Mouse (Mus musculus): ENCODE measurements around the gene Aqp7. TPM values are rescaled to one million over a fixed set of nuclear protein-coding genes. Genes with fewer than 3 reads are reported as not detected.

Aqp7 gene
- 0.46 and 0.53 TPM in 2 replicates for polyA plus RNA-seq (2014; fragmentation: Nextera tagmentation; extraction: Ambion mirVana)

DNA sequence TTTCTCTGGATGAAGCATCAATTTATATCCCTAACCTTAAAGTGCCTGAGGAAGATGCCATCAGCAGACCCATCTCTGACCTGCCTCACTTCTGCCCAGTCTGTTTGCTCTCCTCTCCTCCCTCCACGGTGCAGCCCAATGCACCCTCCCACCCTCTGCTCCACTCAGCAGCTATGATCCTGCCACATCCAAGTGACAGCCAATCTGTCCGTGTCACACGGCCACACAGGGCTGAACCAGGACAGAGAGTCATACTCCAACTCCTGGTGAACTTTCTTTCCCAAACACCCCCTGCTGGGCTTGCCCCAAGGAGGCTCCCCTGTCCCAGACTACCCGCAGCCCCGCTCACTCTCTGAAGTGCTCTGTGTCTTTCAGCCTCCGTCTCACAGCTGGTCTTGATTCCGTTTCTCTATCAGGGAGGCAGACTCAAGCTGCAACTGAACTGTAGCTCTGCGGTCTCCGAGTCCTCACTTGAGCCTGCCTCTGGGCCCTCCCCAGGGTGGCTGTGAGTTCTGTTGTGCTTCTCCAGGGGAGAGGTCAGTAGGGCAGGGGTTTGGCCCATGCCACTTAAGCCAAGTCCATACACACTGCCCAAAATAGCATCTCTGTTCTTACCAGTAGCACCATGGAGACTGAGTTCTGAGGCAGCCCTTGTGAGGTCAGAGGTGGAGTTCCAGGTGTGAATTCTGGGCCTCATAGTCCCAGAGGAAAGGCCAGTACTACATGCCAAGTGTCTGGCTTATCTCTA, at the start of gene Aqp7:
Aqp7 (minus strand) TSS at position 616 of the 748 bp plus-strand sequence.
- 48% methylated on average over 9 of the region's 9 CpGs for WGBS
- no peak within 1 kb of the TSS; the same call in 1 of the 2 replicates for H3K9ac ChIP-seq (ENCODE audit: low read depth, low read length)
- H3K4me3 ChIP-seq (ENCODE audit: low read length), result no peak within 1 kb of the TSS
- H3K9me3 ChIP-seq (ENCODE audit: control insufficient read depth, low read length), result no peaks in the 10 kb centered on the region
- no peaks in the 10 kb centered on the region for H3K27me3 ChIP-seq (ENCODE audit: control insufficient read depth, insufficient read depth, low read length)
- H3K27ac ChIP-seq (ENCODE audit: low read depth, low read length), result no peak within 1 kb of the TSS
- ATAC-seq (ENCODE audit: low FRiP score, low TSS enrichment), result no peak
- H3K36me3 ChIP-seq (ENCODE audit: control insufficient read depth, insufficient read depth, low read length), result no peaks in the 10 kb centered on the region
- H3K4me2 ChIP-seq (replicated peaks; ENCODE audit: low read depth, low read length), result no peak within 1 kb of the TSS
- no peaks in the 10 kb centered on the region; the same call in 1 of the 2 replicates for H3K4me1 ChIP-seq (ENCODE audit: control insufficient read depth, insufficient read depth, low read length)

DNA sequence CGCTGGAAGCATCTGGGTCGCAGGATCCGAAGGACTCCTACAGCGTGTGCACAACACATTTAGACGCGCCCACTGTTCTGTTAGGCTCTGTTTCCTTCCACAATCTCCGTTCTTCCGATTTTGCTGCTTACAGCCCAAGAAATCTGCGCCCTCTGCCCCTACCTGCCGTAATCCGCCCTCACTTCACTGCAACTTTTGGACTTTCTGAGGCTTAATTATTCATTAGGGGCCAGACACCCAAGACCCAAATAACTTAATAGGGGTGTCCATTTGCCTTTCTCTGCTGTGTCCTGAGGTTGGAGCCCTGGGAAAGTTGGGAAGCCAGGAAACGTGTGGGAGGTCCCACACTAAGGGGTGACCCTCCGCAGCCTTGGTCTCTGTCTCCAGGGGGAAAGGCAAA, 49.4 kb upstream of the Aqp7 start:
- H3K4me3 ChIP-seq (ENCODE audit: low read length), result peak overlapping the region; percentile 38; the same call in 1 of the 2 replicates
- H3K27me3 ChIP-seq (ENCODE audit: control insufficient read depth, insufficient read depth, low read length), result peaks cover 9% of the 10 kb centered on the region; the same call in 1 of the 2 replicates
- H3K36me3 ChIP-seq (ENCODE audit: control insufficient read depth, insufficient read depth, low read length), result no peaks in the 10 kb centered on the region
- no peak overlapping the region; the same call in 1 of the 2 replicates for H3K9ac ChIP-seq (ENCODE audit: low read depth, low read length)
- no peak for ATAC-seq (ENCODE audit: low FRiP score, low TSS enrichment)
- no peaks in the 10 kb centered on the region for H3K9me3 ChIP-seq (ENCODE audit: control insufficient read depth, low read length)
- peaks cover 22% of the 10 kb centered on the region for H3K4me1 ChIP-seq (ENCODE audit: control insufficient read depth, insufficient read depth, low read length)
- peak overlapping the region; percentile 88 for H3K4me2 ChIP-seq (replicated peaks; ENCODE audit: low read depth, low read length)
- no peak overlapping the region for H3K27ac ChIP-seq (ENCODE audit: low read depth, low read length)
- 43% methylated on average over 13 of the region's 13 CpGs for WGBS

DNA sequence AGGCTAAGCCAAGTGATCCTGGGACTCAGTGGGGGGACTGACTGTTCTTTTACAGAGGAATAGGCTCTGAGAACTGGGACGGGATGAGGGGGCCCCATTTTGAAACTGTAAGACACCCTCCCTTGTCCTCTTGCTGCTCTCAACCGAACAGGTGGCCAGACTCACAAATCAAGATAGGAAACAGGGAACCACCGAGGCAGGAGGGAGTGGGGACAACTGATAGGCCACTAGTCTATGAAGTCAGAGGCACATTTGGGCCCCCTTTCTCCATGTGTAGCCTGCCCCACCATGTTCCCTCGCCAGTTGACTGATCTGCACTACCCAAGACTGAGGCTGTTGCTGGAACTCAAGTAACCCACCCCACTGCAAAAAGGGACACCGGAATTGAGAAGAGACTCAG, 48.9 kb upstream of the Aqp7 start:
- no peaks in the 10 kb centered on the region for H3K9me3 ChIP-seq (ENCODE audit: control insufficient read depth, low read length)
- H3K36me3 ChIP-seq (ENCODE audit: control insufficient read depth, insufficient read depth, low read length), result no peaks in the 10 kb centered on the region
- no peak overlapping the region for H3K9ac ChIP-seq (ENCODE audit: low read depth, low read length)
- H3K4me2 ChIP-seq (replicated peaks; ENCODE audit: low read depth, low read length), result no peak overlapping the region
- no peak for ATAC-seq (ENCODE audit: low FRiP score, low TSS enrichment)
- H3K27ac ChIP-seq (ENCODE audit: low read depth, low read length), result no peak overlapping the region
- H3K4me1 ChIP-seq (ENCODE audit: control insufficient read depth, insufficient read depth, low read length), result peaks cover 22% of the 10 kb centered on the region
- peaks cover 9% of the 10 kb centered on the region; the same call in 1 of the 2 replicates for H3K27me3 ChIP-seq (ENCODE audit: control insufficient read depth, insufficient read depth, low read length)
- no peak overlapping the region for H3K4me3 ChIP-seq (ENCODE audit: low read length)
- 50% methylated on average over 5 of the region's 5 CpGs for WGBS

DNA sequence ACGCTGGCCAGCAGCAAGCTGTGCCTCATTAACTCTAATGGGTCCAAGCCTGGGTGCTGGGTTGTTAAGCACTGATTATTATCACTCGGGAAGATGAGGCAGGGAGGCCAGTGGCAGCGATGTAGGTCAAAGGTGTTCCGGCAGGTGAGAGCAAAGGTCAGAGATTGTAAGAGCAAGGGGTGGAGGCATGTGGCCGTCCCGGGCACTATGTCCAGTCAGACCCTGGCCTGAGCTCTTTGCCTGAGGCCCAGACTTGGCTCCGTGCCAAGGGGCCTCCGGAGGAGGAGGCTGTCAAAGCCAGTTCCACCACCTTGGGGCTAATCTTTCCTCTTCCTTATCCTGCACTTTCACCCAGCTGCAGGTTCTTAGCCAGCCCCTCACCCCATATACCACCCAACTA, 48.2 kb upstream of the Aqp7 start:
- H3K9me3 ChIP-seq (ENCODE audit: control insufficient read depth, low read length), result no peaks in the 10 kb centered on the region
- no peak for ATAC-seq (ENCODE audit: low FRiP score, low TSS enrichment)
- H3K4me2 ChIP-seq (replicated peaks; ENCODE audit: low read depth, low read length), result no peak overlapping the region
- H3K9ac ChIP-seq (ENCODE audit: low read depth, low read length), result no peak overlapping the region
- peaks cover 22% of the 10 kb centered on the region for H3K4me1 ChIP-seq (ENCODE audit: control insufficient read depth, insufficient read depth, low read length)
- no peak overlapping the region for H3K4me3 ChIP-seq (ENCODE audit: low read length)
- H3K36me3 ChIP-seq (ENCODE audit: control insufficient read depth, insufficient read depth, low read length), result no peaks in the 10 kb centered on the region
- no peak overlapping the region for H3K27ac ChIP-seq (ENCODE audit: low read depth, low read length)
- H3K27me3 ChIP-seq (ENCODE audit: control insufficient read depth, insufficient read depth, low read length), result peaks cover 9% of the 10 kb centered on the region; the same call in 1 of the 2 replicates
- 24% methylated on average over 8 of the region's 8 CpGs for WGBS

DNA sequence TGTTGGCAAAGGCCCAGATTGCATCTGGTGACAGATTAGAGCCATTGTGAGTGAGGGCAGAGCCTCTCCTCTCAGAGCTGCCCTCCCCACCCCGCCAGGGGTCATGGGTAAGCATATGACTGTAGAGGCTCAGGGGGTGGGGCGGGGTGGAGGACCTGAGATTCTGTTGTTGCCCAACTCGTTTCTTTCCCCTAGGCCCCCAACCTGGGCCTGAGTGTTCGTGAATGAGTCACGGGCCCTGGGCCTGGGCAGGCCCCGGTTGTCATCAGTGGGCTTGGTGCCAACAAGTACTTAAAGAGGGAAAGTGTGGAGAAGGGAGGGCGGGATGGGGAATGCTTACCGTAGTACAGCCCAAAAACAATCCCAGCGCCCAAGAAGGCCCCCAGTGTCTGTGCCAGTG, 46.4 kb upstream of the Aqp7 start:
- Histone ChIP-seq H3K4me1 (ENCODE audit: control insufficient read depth, insufficient read depth, low read length) (peaks cover 22% of the 10 kb centered on the region), H3K9ac (ENCODE audit: low read depth, low read length) (no peak overlapping the region), H3K27me3 (ENCODE audit: control insufficient read depth, insufficient read depth, low read length) (peaks cover 6% of the 10 kb centered on the region; the same call in 1 of the 2 replicates), H3K9me3 (ENCODE audit: control insufficient read depth, low read length) (no peaks in the 10 kb centered on the region), H3K4me2 (replicated peaks; ENCODE audit: low read depth, low read length) (no peak overlapping the region), H3K36me3 (ENCODE audit: control insufficient read depth, insufficient read depth, low read length) (no peaks in the 10 kb centered on the region), H3K4me3 (ENCODE audit: low read length) (no peak overlapping the region), H3K27ac (ENCODE audit: low read depth, low read length) (no peak overlapping the region)
- WGBS, result 70% methylated on average over 9 of the region's 9 CpGs
- ATAC-seq (ENCODE audit: low FRiP score, low TSS enrichment), result no peak

DNA sequence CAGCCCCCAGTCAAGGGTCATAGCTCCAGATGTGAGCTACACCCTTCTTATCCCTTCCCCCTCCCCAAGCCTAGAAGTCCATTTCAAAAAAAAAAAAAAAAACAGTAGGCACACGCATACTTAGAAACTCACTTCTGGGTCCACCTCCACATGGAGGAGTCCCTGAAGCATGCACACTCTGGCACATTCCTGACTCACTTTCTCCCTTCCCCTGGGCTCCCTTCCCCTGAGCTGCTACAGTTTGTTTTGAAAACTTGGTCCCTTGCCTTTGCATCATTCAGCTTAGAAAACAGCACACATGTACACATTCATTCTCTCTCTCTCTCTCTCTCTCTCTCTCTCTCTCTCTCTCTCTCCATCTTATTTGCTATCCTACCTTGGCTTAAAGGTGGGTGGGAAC, 45.0 kb upstream of the Aqp7 start:
- H3K4me2 ChIP-seq (replicated peaks; ENCODE audit: low read depth, low read length), result no peak overlapping the region
- H3K27me3 ChIP-seq (ENCODE audit: control insufficient read depth, insufficient read depth, low read length), result peaks cover 4% of the 10 kb centered on the region; the same call in 1 of the 2 replicates
- peaks cover 14% of the 10 kb centered on the region for H3K4me1 ChIP-seq (ENCODE audit: control insufficient read depth, insufficient read depth, low read length)
- WGBS, result 61% methylated on average over 1 of the region's 1 CpGs
- ATAC-seq (ENCODE audit: low FRiP score, low TSS enrichment), result no peak
- no peak overlapping the region for H3K9ac ChIP-seq (ENCODE audit: low read depth, low read length)
- no peak overlapping the region for H3K27ac ChIP-seq (ENCODE audit: low read depth, low read length)
- no peaks in the 10 kb centered on the region for H3K9me3 ChIP-seq (ENCODE audit: control insufficient read depth, low read length)
- no peaks in the 10 kb centered on the region for H3K36me3 ChIP-seq (ENCODE audit: control insufficient read depth, insufficient read depth, low read length)
- H3K4me3 ChIP-seq (ENCODE audit: low read length), result no peak overlapping the region

DNA sequence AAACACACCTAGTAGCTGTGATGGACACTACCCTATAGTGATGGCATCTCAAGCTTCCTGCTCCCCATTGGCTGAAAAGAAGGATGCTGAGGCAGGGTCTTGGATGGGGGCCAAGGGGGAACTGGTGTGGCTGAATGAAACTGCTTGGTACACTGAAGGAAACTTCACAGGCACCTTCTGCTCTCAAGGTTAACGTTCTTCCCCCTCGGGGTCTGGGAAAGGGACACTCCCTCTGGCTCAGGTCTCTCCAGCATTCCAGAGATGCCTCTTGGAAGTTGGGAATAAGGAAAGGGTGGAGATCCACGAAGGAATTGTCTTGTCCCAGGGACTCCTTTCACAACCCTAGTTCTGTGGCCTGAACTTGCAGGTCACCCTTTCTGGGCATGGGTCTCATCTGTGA, 43.5 kb upstream of the Aqp7 start:
- Histone ChIP-seq H3K27me3 (ENCODE audit: control insufficient read depth, insufficient read depth, low read length) (no peaks in the 10 kb centered on the region), H3K36me3 (ENCODE audit: control insufficient read depth, insufficient read depth, low read length) (no peaks in the 10 kb centered on the region), H3K9me3 (ENCODE audit: control insufficient read depth, low read length) (no peaks in the 10 kb centered on the region), H3K4me3 (ENCODE audit: low read length) (no peak overlapping the region), H3K4me1 (ENCODE audit: control insufficient read depth, insufficient read depth, low read length) (peaks cover 5% of the 10 kb centered on the region; the same call in 1 of the 2 replicates), H3K4me2 (replicated peaks; ENCODE audit: low read depth, low read length) (no peak overlapping the region), H3K9ac (ENCODE audit: low read depth, low read length) (no peak overlapping the region), H3K27ac (ENCODE audit: low read depth, low read length) (no peak overlapping the region)
- no peak for ATAC-seq (ENCODE audit: low FRiP score, low TSS enrichment)
- 22% methylated on average over 3 of the region's 3 CpGs for WGBS

DNA sequence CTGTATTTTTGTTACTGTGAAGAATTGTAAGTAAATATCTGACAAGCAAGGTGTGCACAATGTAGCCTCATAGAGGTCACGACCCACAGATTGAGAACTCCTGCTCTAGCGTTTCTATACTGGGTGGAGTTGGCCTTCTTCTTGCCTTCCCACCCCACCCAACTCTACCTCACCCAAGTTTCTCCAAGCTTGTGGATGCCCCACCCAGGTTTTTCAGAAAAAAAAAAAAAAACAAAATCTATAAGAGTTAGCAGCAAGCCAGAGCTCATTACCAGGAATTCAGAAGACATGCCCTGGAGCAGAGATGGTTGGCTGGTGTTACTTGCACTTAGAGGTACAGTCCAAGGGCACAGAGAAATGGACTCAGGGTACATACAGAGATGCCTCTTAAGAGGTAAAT, 41.8 kb upstream of the Aqp7 start:
- no peaks in the 10 kb centered on the region; the same call in 1 of the 2 replicates for H3K4me1 ChIP-seq (ENCODE audit: control insufficient read depth, insufficient read depth, low read length)
- no peak overlapping the region for H3K27ac ChIP-seq (ENCODE audit: low read depth, low read length)
- ATAC-seq (ENCODE audit: low FRiP score, low TSS enrichment), result no peak
- H3K4me3 ChIP-seq (ENCODE audit: low read length), result no peak overlapping the region
- H3K36me3 ChIP-seq (ENCODE audit: control insufficient read depth, insufficient read depth, low read length), result no peaks in the 10 kb centered on the region
- H3K9me3 ChIP-seq (ENCODE audit: control insufficient read depth, low read length), result no peaks in the 10 kb centered on the region
- no peak overlapping the region for H3K4me2 ChIP-seq (replicated peaks; ENCODE audit: low read depth, low read length)
- no peaks in the 10 kb centered on the region for H3K27me3 ChIP-seq (ENCODE audit: control insufficient read depth, insufficient read depth, low read length)
- WGBS, result 70% methylated on average over 2 of the region's 2 CpGs
- no peak overlapping the region for H3K9ac ChIP-seq (ENCODE audit: low read depth, low read length)

DNA sequence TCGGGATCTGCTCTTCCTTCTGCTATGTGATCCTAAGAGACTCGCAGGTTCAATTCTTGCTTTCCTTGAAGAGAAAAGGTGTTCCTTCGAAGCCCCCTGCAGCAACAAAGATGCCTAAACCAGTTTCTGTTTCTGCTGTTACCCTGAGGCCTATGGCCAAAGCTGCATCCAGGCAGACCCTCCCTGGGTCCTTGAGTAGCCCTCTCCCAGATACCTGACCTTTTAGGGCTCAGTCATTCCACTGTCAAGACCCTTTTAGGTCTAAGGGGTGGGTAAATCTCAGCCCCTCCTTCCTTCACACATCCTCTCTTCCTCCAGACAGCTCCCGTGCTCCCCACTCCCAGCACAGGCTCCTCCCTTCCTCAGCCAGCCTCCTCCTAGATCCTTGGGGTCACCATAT, 41.2 kb upstream of the Aqp7 start:
- H3K9ac ChIP-seq (ENCODE audit: low read depth, low read length), result no peak overlapping the region
- no peaks in the 10 kb centered on the region for H3K9me3 ChIP-seq (ENCODE audit: control insufficient read depth, low read length)
- no peak overlapping the region for H3K27ac ChIP-seq (ENCODE audit: low read depth, low read length)
- no peak overlapping the region for H3K4me3 ChIP-seq (ENCODE audit: low read length)
- no peak for ATAC-seq (ENCODE audit: low FRiP score, low TSS enrichment)
- H3K36me3 ChIP-seq (ENCODE audit: control insufficient read depth, insufficient read depth, low read length), result no peaks in the 10 kb centered on the region
- no peaks in the 10 kb centered on the region; the same call in 1 of the 2 replicates for H3K4me1 ChIP-seq (ENCODE audit: control insufficient read depth, insufficient read depth, low read length)
- H3K27me3 ChIP-seq (ENCODE audit: control insufficient read depth, insufficient read depth, low read length), result no peaks in the 10 kb centered on the region
- WGBS, result 85% methylated on average over 4 of the region's 4 CpGs
- H3K4me2 ChIP-seq (replicated peaks; ENCODE audit: low read depth, low read length), result no peak overlapping the region
